ENCODE assay signal across 8 mouse cellular contexts in the genomic region with DNA sequence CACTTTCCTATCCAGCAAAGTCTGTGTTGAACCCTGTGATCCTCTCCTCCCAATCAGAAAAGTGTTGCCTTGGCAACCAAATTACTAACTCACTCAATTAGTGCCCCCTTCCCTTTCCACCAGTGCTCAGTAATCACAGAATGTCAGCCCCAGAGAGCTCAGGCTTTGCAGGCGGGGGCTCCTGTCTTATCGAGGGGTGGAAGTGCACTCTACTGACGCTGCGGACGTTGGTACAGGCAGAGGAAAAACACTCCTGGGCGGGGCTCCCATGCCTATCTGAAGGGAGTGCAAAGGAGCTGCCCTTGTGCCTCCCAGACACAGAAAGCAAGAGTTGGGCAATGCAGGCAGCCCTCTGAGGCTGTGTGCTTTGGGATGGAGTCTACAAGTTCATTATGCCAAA. TPM values are rescaled to one million over a fixed set of nuclear protein-coding genes. Genes with fewer than 3 reads are reported as not detected.
DNase-seq lines count a peak whose midpoint lies in the region; ATAC-seq lines count a peak whose summit lies in the region.

No protein-coding gene starts in this region.

- ATAC-seq in kidney, embryonic 15.5 days (replicated peaks; ENCODE audit: low FRiP score), result peak; percentile 71; the same call in 1 of the 2 replicates
- ATAC-seq in forebrain, embryonic 12.5 days (ENCODE audit: low FRiP score), result peak; percentile 85
- ATAC-seq in intestine, embryonic 14.5 days (replicated peaks; ENCODE audit: low FRiP score, low TSS enrichment, low read depth), result peak; percentile 21; the same call in 1 of the 2 replicates

- WGBS in kidney, embryonic 15.5 days, result 3% methylated on average over 6 of the region's 6 CpGs
- WGBS in forebrain, embryonic 12.5 days, result 3% methylated on average over 6 of the region's 6 CpGs
- 3% methylated on average over 6 of the region's 6 CpGs for WGBS in intestine, embryonic 14.5 days

- H3K4me1 ChIP-seq in kidney, embryonic 15.5 days, result peaks cover 21% of the 10 kb centered on the region
- peaks cover 45% of the 10 kb centered on the region for H3K4me1 ChIP-seq in forebrain, embryonic 12.5 days
- peaks cover 6% of the 10 kb centered on the region; the same call in 1 of the 2 replicates for H3K4me1 ChIP-seq in intestine, embryonic 14.5 days (replicated peaks; ENCODE audit: control insufficient read depth, insufficient read depth, low read length)

- no peak overlapping the region for H3K9ac ChIP-seq in kidney, embryonic 15.5 days
- no peak overlapping the region for H3K9ac ChIP-seq in forebrain, embryonic 12.5 days
- H3K9ac ChIP-seq in intestine, embryonic 14.5 days (ENCODE audit: low read length), result no peak overlapping the region

- no peak for DNase-seq in kidney, postnatal 14 days
- DNase-seq in adrenal gland, adult 8-10 months, result peak; percentile 29
- peak; percentile 68 for DNase-seq in intestine, embryonic 14.5 days (ENCODE audit: low spot score)
- peak; percentile 42 for DNase-seq in lung, postnatal 10 days
- peak; percentile 64 to 71 for DNase-seq in spleen, postnatal 36 days (ENCODE audit: low spot score in 2 of 2)
- DNase-seq in cerebellum, postnatal 36 days, result no peak

- H3K4me2 ChIP-seq in kidney, embryonic 15.5 days, result peak overlapping the region; percentile 46
- H3K4me2 ChIP-seq in forebrain, embryonic 12.5 days, result peak overlapping the region; percentile 47
- peak overlapping the region; percentile 20; the same call in 1 of the 2 replicates for H3K4me2 ChIP-seq in intestine, embryonic 14.5 days (ENCODE audit: low read length)

- no peak overlapping the region for H3K27ac ChIP-seq in kidney, embryonic 15.5 days
- peak overlapping the region; percentile 84 for H3K27ac ChIP-seq in forebrain, embryonic 12.5 days
- H3K27ac ChIP-seq in intestine, embryonic 14.5 days (ENCODE audit: low read depth), result no peak overlapping the region

- H3K36me3 ChIP-seq in kidney, embryonic 15.5 days, result no peaks in the 10 kb centered on the region
- H3K36me3 ChIP-seq in forebrain, embryonic 12.5 days (replicated peaks), result no peaks in the 10 kb centered on the region
- H3K36me3 ChIP-seq in intestine, embryonic 14.5 days (ENCODE audit: control insufficient read depth, insufficient read depth, low read length), result no peaks in the 10 kb centered on the region

- H3K27me3 ChIP-seq in kidney, embryonic 15.5 days, result peaks cover 39% of the 10 kb centered on the region
- H3K27me3 ChIP-seq in forebrain, embryonic 12.5 days, result peaks cover 18% of the 10 kb centered on the region; the same call in 1 of the 2 replicates
- H3K27me3 ChIP-seq in intestine, embryonic 14.5 days (replicated peaks; ENCODE audit: control insufficient read depth, insufficient read depth, low read length), result peaks cover 19% of the 10 kb centered on the region

- no peak overlapping the region for H3K4me3 ChIP-seq in kidney, embryonic 15.5 days (replicated peaks)
- peak overlapping the region; percentile 9; the same call in 1 of the 2 replicates for H3K4me3 ChIP-seq in forebrain, embryonic 12.5 days (replicated peaks)
- H3K4me3 ChIP-seq in intestine, embryonic 14.5 days (ENCODE audit: low read depth, low read length), result no peak overlapping the region

- H3K9me3 ChIP-seq in kidney, embryonic 15.5 days (replicated peaks), result no peaks in the 10 kb centered on the region
- no peaks in the 10 kb centered on the region for H3K9me3 ChIP-seq in forebrain, embryonic 12.5 days
- no peaks in the 10 kb centered on the region for H3K9me3 ChIP-seq in intestine, embryonic 14.5 days (ENCODE audit: control insufficient read depth, low read length)

RNA-seq across cellular contexts. Expression of a gene that starts 6.0 kb away (rescaled TPM):
- polyA plus RNA-seq in kidney, embryonic 15.5 days (2015; fragmentation: Nextera tagmentation; extraction: Ambion mirVana), result 5.6 and 6.3 TPM in 2 replicates
- total RNA-seq in adrenal gland, adult 8-10 months (2022), result 1 to 10 TPM; 7.5 to 9.2 (median 8.8) TPM
- 18.1 and 20.5 TPM in 2 replicates for polyA plus RNA-seq in forebrain, embryonic 12.5 days (2016; fragmentation: Nextera tagmentation; extraction: Ambion mirVana)
- 13.3 and 15.4 TPM in 2 replicates for polyA plus RNA-seq in intestine, embryonic 14.5 days (2014; fragmentation: Nextera tagmentation; extraction: Ambion mirVana)

RNA-seq across cellular contexts. Expression of a gene that starts 12.1 kb away (rescaled TPM):
- polyA plus RNA-seq in kidney, embryonic 15.5 days (2015; fragmentation: Nextera tagmentation; extraction: Ambion mirVana), result 4.8 and 5.9 TPM in 2 replicates
- total RNA-seq in adrenal gland, adult 8-10 months (2022), result 1 to 10 TPM; 1.8 to 4.4 (median 3.8) TPM
- 19.3 and 22.7 TPM in 2 replicates for polyA plus RNA-seq in forebrain, embryonic 12.5 days (2016; fragmentation: Nextera tagmentation; extraction: Ambion mirVana)
- polyA plus RNA-seq in intestine, embryonic 14.5 days (2014; fragmentation: Nextera tagmentation; extraction: Ambion mirVana), result 6.4 and 6.5 TPM in 2 replicates

RNA-seq across cellular contexts. Expression of a gene that starts 34.0 kb away (rescaled TPM):
- polyA plus RNA-seq in kidney, embryonic 15.5 days (2015; fragmentation: Nextera tagmentation; extraction: Ambion mirVana), result 29.7 and 29.9 TPM in 2 replicates
- total RNA-seq in adrenal gland, adult 8-10 months (2022), result 1 to 10 TPM; 4.5 to 8.6 (median 7.2) TPM
- polyA plus RNA-seq in forebrain, embryonic 12.5 days (2016; fragmentation: Nextera tagmentation; extraction: Ambion mirVana), result 36.0 and 38.8 TPM in 2 replicates
- polyA plus RNA-seq in intestine, embryonic 14.5 days (2014; fragmentation: Nextera tagmentation; extraction: Ambion mirVana), result 25.5 and 29.0 TPM in 2 replicates

Comparison
In these comparisons a context has a peak if more than half of its experiments do, and no peak if none do; other contexts are left out.
1. ATAC-seq: peak in every context shown above with its lines; median percentile 85 in forebrain, embryonic 12.5 days; 71 in kidney, embryonic 15.5 days; 21 in intestine, embryonic 14.5 days.
2. DNase-seq: peak in adrenal gland, adult 8-10 months (single experiment), intestine, embryonic 14.5 days (single experiment), lung, postnatal 10 days (single experiment) and spleen, postnatal 36 days (2 of 2); none in kidney, postnatal 14 days (single experiment) and cerebellum, postnatal 36 days (0 of 2).
3. Peak in every context shown above with its lines, with median percentiles within 50 percentile points of each other: H3K4me2 ChIP-seq.